Mouse (Mus musculus): ENCODE results near the gene Stx8. TPM values are rescaled to one million over a fixed set of nuclear protein-coding genes. Genes with fewer than 3 reads are reported as not detected.
A peak's percentile ranks its signal among the peaks of the same experiment; 100 is the strongest.

The Stx8 gene
- polyA plus RNA-seq, 1 experiment, result 13.0 TPM

DNA sequence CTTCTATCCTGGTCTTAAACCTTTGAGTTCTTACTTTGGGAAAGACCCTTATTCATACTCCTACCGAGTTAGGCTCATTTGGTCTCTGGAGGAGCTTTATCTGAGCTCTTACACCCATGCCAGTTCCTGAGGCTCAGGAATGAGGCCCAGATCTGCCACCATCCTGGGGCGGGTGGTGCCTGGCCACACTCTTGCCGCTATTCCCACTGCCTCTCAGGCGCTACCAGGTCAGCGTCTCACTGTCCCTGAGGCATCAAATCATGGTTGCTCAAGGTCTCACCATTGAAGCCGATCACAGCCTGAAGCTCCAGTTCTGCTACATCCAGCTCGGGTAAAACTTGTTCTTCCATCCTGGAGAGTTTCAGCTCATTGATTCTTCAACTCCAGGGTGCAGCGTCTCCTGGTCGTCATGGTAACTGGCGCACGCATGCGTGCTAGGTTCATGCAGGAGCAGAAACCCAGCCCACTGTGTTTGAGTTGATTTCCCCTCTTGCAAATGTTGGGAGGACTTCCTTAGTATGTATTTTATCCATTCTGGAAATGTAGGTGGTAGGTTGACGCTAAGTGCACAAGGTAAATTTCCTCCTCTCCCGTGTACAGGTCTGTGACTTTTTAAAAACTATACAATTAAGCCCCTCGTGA lies 630 bp upstream of the Stx8 start, which contains the start of gene Cfap52:
Cfap52 (minus strand) TSS at position 410 of the 642 bp plus-strand sequence.
- TF ChIP-seq POLR2A (IDR thresholded peaks at IDR 0.05; ENCODE audit: borderline replicate concordance, control insufficient read depth, low read depth, low read length) (no peak), CTCF (IDR thresholded peaks at IDR 0.05; ENCODE audit: control insufficient read depth, insufficient read depth, low read length) (no peak)
- Histone ChIP-seq H3K27ac (ENCODE audit: control insufficient read depth, insufficient read depth, low read depth, low read length, poor library complexity) (no peak within 1 kb of the TSS), H3K4me1 (ENCODE audit: control insufficient read depth, insufficient read depth, low read length) (peaks cover 3% of the 10 kb centered on the region), H3K4me3 (replicated peaks; ENCODE audit: control insufficient read depth, low read depth, low read length) (peak within 1 kb of the TSS; percentile 83)
- WGBS, result 10% methylated on average over 15 of the region's 15 CpGs

DNA sequence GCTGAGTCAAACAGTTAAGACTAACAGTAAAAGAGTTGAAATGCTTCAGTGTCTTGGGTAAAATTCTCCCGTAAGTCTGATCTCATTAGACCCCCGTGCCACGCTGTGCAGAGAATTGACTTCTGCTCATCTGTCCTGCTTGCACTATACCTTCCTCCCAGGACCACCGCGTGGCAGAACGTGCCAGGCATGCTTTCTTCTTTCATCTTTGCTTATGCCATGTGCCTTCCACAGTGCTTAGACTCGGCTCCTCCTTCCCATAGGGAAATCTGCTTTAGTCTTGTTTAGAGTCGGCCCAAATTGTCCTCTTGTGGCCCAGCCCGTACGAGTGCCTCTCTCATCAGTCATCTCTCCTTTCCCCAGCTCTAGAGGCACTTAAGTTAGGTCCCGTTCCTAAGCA lies 1.8 kb downstream of the Stx8 start:
- no peak for TF ChIP-seq CTCF (IDR thresholded peaks at IDR 0.05; ENCODE audit: control insufficient read depth, insufficient read depth, low read length)
- no peak for TF ChIP-seq POLR2A (IDR thresholded peaks at IDR 0.05; ENCODE audit: borderline replicate concordance, control insufficient read depth, low read depth, low read length)
- Histone ChIP-seq H3K27ac (ENCODE audit: control insufficient read depth, insufficient read depth, low read depth, low read length, poor library complexity) (no peak overlapping the region), H3K4me1 (ENCODE audit: control insufficient read depth, insufficient read depth, low read length) (peaks cover 3% of the 10 kb centered on the region), H3K4me3 (replicated peaks; ENCODE audit: control insufficient read depth, low read depth, low read length) (no peak overlapping the region)
- WGBS, result 88% methylated on average over 11 of the region's 11 CpGs

- TF ChIP-seq CTCF (IDR thresholded peaks at IDR 0.05; ENCODE audit: control insufficient read depth, insufficient read depth, low read length) (no peak), POLR2A (IDR thresholded peaks at IDR 0.05; ENCODE audit: borderline replicate concordance, control insufficient read depth, low read depth, low read length) (no peak)
- 89% methylated on average over 1 of the region's 1 CpGs for WGBS
- Histone ChIP-seq H3K4me3 (replicated peaks; ENCODE audit: control insufficient read depth, low read depth, low read length) (no peak overlapping the region), H3K27ac (ENCODE audit: control insufficient read depth, insufficient read depth, low read depth, low read length, poor library complexity) (no peak overlapping the region), H3K4me1 (ENCODE audit: control insufficient read depth, insufficient read depth, low read length) (no peaks in the 10 kb centered on the region)
These were observed 6.6 kb downstream of the Stx8 start for GRCm38 (mm10) chr11:67972606-67973005.

DNA sequence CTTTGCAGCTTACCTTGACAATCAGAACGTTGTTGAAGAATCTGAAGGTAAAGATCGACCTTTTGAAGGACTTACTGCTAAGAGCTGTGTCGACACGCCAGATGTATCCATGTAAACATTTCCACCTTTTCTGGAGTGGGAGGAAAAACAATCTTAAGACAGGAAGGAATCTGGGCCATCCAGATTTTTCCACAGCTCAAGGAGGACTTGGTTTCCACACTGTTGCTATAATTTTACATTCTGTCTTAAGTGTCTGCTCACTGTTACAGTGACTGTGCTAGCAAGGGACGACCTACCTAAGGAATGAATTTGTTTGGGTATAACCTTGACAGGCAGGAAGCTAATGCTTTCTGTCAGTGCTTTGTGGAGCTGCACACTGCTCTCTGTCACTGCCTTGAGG lies 7.2 kb downstream of the Stx8 start:
- Histone ChIP-seq H3K4me3 (replicated peaks; ENCODE audit: control insufficient read depth, low read depth, low read length) (no peak overlapping the region), H3K4me1 (ENCODE audit: control insufficient read depth, insufficient read depth, low read length) (no peaks in the 10 kb centered on the region), H3K27ac (ENCODE audit: control insufficient read depth, insufficient read depth, low read depth, low read length, poor library complexity) (no peak overlapping the region)
- TF ChIP-seq POLR2A (IDR thresholded peaks at IDR 0.05; ENCODE audit: borderline replicate concordance, control insufficient read depth, low read depth, low read length), result no peak
- 81% methylated on average over 5 of the region's 5 CpGs for WGBS

- Histone ChIP-seq H3K27ac (ENCODE audit: control insufficient read depth, insufficient read depth, low read depth, low read length, poor library complexity) (no peak overlapping the region), H3K4me1 (ENCODE audit: control insufficient read depth, insufficient read depth, low read length) (no peaks in the 10 kb centered on the region), H3K4me3 (replicated peaks; ENCODE audit: control insufficient read depth, low read depth, low read length) (no peak overlapping the region)
- 15% methylated on average over 2 of the region's 2 CpGs for WGBS
- TF ChIP-seq CTCF (IDR thresholded peaks at IDR 0.05; ENCODE audit: control insufficient read depth, insufficient read depth, low read length) (no peak), POLR2A (IDR thresholded peaks at IDR 0.05; ENCODE audit: borderline replicate concordance, control insufficient read depth, low read depth, low read length) (no peak)
These were observed 9.3 kb downstream of the Stx8 start for GRCm38 (mm10) chr11:67975252-67975651.

- WGBS, result 83% methylated on average over 6 of the region's 6 CpGs
- no peaks in the 10 kb centered on the region for H3K4me1 ChIP-seq (ENCODE audit: control insufficient read depth, insufficient read depth, low read length)
These were observed 17.6 kb downstream of the Stx8 start for GRCm38 (mm10) chr11:67983564-67983963.

GRCm38 (mm10) chr11:67991240-67991639 lies 25.2 kb downstream of the Stx8 start:
- H3K4me1 ChIP-seq (ENCODE audit: control insufficient read depth, insufficient read depth, low read length), result peaks cover 1% of the 10 kb centered on the region
- TF ChIP-seq CTCF (IDR thresholded peaks at IDR 0.05; ENCODE audit: control insufficient read depth, insufficient read depth, low read length) (no peak), POLR2A (IDR thresholded peaks at IDR 0.05; ENCODE audit: borderline replicate concordance, control insufficient read depth, low read depth, low read length) (no peak)
- no peak overlapping the region for H3K4me3 ChIP-seq (replicated peaks; ENCODE audit: control insufficient read depth, low read depth, low read length)
- 89% methylated on average over 4 of the region's 4 CpGs for WGBS
- no peak overlapping the region for H3K27ac ChIP-seq (ENCODE audit: control insufficient read depth, insufficient read depth, low read depth, low read length, poor library complexity)

More at GRCm38 (mm10) chr11:67983564-67983963, 17.6 kb downstream of the Stx8 start:
- TF ChIP-seq CTCF (IDR thresholded peaks at IDR 0.05; ENCODE audit: control insufficient read depth, insufficient read depth, low read length) (no peak), POLR2A (IDR thresholded peaks at IDR 0.05; ENCODE audit: borderline replicate concordance, control insufficient read depth, low read depth, low read length) (no peak)
- no peak overlapping the region for H3K27ac ChIP-seq (ENCODE audit: control insufficient read depth, insufficient read depth, low read depth, low read length, poor library complexity)
- H3K4me3 ChIP-seq (replicated peaks; ENCODE audit: control insufficient read depth, low read depth, low read length), result no peak overlapping the region

DNA sequence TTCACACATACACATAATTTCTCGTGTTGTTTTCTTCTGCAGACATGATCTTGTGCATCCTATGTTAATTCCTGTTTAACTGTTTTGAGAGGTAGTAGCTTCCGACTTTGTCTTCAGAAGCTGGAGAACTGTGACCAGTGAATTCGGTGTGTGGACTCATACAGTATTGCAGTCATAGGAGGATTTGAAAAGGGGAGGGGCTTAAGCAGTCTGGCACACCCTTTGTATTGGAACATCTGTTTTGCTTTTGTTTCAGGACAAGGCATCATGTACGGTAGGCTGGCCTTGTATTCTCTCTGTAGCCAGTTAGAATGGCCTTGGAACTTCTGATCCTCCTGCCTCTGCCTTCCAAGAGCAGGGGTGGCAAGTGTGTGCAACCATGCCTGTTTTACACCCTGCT lies 30.0 kb downstream of the Stx8 start:
- WGBS, result 79% methylated on average over 4 of the region's 4 CpGs
- Histone ChIP-seq H3K27ac (ENCODE audit: control insufficient read depth, insufficient read depth, low read depth, low read length, poor library complexity) (no peak overlapping the region), H3K4me3 (replicated peaks; ENCODE audit: control insufficient read depth, low read depth, low read length) (no peak overlapping the region), H3K4me1 (ENCODE audit: control insufficient read depth, insufficient read depth, low read length) (peaks cover 1% of the 10 kb centered on the region)
- no peak for TF ChIP-seq CTCF (IDR thresholded peaks at IDR 0.05; ENCODE audit: control insufficient read depth, insufficient read depth, low read length)
- no peak for TF ChIP-seq POLR2A (IDR thresholded peaks at IDR 0.05; ENCODE audit: borderline replicate concordance, control insufficient read depth, low read depth, low read length)

- H3K4me3 ChIP-seq (replicated peaks; ENCODE audit: control insufficient read depth, low read depth, low read length), result no peak overlapping the region
- TF ChIP-seq CTCF (IDR thresholded peaks at IDR 0.05; ENCODE audit: control insufficient read depth, insufficient read depth, low read length) (no peak), POLR2A (IDR thresholded peaks at IDR 0.05; ENCODE audit: borderline replicate concordance, control insufficient read depth, low read depth, low read length) (no peak)
- no peak overlapping the region for H3K27ac ChIP-seq (ENCODE audit: control insufficient read depth, insufficient read depth, low read depth, low read length, poor library complexity)
- 86% methylated on average over 3 of the region's 3 CpGs for WGBS
- peaks cover 1% of the 10 kb centered on the region for H3K4me1 ChIP-seq (ENCODE audit: control insufficient read depth, insufficient read depth, low read length)
These were observed 32.9 kb downstream of the Stx8 start for GRCm38 (mm10) chr11:67998905-67999304.

All from bone marrow, adult 2 months (tissue).